Mouse (Mus musculus): ENCODE measurements around the gene Enoph1. TPM values are rescaled to one million over a fixed set of nuclear protein-coding genes. Genes with fewer than 3 reads are reported as not detected.

The Enoph1 gene
- total RNA-seq, 2 experiments from 2014 or later, result 51.9 to 55.3 TPM

DNA sequence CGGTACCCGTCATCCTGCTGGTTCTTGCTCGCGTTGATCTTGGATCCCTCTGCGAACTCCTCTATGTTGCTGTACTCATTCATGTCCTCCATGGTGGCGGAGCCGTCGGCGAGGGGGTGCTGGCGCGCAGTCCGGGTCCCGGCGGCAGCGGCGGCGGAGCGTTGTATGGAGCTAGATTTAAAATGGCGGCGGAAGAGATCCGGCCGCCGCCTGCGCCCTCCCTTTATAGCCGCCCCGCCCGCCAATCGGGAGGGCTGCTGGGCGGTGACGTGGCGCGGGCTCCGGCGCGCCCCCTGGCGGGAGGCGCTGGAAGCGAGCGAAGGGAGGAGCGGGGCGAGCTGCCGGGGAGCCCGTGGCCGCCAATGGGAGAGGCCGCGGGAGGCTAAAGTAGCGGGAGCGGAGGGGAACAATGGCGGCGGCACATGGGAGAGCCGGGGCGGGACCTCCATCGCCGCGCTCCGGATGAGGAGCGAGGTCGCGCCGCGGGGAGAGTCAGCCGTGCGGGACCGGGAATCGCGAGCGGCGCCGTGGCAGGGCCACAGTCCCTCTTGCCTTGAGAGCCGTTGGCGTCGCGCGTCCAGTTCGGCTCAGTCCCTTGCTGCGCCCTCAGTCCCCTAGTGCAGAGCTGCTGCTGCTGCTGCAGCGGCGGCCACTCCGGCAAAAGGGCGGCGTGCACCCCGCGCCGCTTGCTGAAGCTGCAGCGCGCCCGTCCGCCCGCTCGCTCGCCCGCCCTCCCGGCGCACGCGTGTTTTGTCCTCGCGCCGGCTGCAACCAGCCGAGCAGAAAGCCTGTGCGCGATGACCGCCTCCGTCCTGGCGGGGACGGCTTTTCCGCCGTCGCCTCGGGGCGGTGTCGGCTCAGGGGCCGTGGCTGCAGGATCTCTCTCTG lies 827 bp upstream of the Enoph1 start:
- DNase-seq (ENCODE audit: low spot score in 2 of 2), result peak; percentile 95 to 97

DNA sequence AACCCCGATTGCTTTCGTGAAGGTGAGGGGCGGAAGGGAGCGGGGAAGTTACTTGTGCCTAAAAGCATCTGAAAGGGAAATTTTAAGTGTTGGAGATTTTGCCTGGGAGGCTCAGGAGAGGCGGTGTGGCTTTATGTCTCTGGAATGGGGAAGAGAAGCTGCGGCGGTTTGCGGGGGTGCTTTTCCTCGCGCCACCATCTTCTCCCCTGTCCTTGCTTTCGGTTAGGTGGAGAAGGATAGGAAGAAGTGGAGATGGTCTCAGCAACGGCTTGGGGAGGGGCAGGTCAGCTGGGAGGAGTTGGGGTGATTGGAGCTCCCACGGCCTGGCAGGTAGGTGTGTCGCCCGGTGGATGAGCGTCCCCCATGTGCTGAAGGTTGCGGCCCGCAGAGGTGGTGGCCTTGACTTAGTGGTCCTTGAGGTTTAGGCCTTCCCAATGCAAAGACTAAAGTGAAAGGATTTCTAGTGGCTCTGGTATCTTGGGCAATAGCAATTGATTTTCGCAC lies 548 bp downstream of the Enoph1 start:
- peak; percentile 28 to 36 for DNase-seq (ENCODE audit: low spot score in 2 of 2)

DNA sequence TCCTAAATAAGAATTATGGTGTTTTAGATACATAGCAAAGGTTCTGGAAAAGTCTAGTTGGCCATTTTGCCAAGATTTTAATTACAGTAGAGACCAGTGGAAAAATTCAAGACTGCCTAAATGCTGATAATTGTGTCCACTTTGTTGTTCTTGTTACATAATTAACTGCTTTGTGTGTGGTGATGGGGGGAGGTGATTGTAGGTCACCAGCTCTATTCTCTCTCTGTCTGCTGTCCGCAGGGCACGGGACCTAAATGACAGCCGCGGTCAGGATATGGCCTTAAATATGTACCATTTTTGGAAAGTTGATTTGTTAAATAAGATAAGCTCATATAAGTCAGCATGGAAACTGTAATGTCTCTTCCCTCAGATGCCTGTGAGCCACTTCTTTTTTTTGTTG lies 1.5 kb downstream of the Enoph1 start:
- DNase-seq (ENCODE audit: low spot score in 2 of 2), result no peak

DNA sequence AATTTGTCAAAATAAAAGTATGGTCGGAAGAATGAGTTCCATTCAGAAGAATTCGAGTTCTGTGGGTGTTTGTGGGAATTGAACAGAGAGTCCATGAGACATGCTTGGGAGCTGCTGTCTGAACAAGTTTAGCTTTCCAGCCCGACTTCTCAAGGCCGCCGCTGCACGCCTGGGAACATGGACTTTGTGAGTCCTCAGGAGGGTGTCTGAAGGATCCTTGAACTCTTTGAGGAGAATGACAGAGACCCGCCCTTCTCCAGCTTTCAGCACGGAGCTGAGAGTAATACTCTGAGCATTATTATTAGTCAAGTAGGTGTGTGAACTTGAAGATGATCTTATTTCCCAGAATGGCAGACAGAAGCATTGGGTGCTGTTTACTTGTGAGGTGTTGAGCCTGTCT lies 2.7 kb downstream of the Enoph1 start:
- no peak for DNase-seq (ENCODE audit: low spot score in 2 of 2)

DNA sequence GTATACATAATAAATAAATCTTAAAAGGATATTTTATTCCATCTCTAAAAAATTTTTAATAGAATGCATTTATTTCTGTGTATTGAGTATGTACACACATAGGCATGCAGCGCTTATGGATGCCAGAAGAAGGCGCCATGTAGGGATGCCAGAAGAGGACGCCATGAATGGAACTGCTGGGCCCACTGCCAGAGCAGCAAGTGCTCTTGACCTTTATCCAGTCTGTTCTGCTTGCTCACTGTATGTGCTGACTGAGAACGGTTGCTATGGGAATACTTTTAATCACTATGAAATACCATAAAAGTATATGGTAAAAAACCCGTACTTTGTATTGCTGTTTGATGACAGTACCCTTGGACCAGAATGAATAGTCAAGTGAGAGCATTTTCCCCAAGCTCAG lies 3.6 kb downstream of the Enoph1 start:
- peak; percentile 30 to 58 for DNase-seq (ENCODE audit: low spot score in 2 of 2)

DNA sequence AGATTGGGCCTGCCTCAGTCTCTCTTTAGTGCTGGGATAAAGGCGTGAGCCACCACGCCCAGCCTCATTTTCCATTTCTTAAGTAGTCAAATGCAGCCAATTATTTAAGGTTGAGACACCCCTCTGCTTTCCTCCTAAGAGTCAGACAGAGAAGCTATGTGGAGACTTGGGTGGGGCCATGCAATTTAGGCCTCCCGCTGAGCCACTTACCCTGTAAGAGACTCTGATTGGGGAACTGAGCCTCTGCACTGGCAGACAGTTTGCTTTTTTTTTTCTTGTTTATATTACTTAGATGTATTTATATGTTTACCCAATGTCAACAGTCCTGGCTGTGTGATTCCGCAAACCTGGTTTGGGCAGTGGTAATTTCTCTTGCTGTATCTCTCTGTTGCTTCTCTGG lies 4.2 kb downstream of the Enoph1 start:
- no peak for DNase-seq (ENCODE audit: low spot score in 2 of 2)

DNA sequence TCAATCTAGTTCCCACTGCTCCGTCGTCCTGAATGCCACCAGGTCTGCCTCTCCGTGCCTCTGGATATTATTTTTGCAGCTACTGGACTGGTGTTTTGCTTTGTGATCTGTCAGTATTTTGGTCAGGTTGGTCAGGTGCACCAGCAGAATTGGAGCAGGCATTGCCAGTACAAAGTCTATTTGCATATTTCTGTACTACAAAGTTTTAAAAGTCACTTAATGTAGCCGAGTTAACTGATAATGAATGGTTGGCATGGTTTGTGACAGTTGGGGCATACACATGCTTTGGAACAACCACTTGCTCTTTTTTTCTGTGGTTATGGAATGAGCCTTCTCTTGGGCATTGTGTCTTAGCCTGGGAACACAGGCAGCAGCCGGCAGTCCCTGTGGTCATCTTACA lies 4.8 kb downstream of the Enoph1 start:
- no peak for DNase-seq (ENCODE audit: low spot score in 2 of 2)

DNA sequence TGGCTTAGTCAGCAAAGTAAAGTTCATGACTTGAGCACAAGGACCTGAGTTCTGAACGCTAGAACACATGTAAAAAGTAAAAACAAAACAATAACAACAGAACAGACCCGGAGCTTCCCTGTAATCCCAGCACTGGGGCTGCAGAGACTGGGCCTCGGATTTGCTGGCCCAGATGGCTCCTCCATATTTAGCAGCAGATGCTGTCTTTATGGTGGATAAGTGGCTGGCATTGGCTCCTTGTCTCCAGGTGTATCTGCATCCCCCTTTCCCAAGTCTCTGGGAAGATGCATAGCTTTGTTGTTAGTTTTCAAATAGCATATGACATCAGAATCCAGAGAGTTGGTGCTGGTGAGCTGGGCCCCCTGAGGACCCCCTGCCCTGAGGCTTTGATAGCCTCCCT lies 6.3 kb downstream of the Enoph1 start:
- no peak for DNase-seq (ENCODE audit: low spot score in 2 of 2)

DNA sequence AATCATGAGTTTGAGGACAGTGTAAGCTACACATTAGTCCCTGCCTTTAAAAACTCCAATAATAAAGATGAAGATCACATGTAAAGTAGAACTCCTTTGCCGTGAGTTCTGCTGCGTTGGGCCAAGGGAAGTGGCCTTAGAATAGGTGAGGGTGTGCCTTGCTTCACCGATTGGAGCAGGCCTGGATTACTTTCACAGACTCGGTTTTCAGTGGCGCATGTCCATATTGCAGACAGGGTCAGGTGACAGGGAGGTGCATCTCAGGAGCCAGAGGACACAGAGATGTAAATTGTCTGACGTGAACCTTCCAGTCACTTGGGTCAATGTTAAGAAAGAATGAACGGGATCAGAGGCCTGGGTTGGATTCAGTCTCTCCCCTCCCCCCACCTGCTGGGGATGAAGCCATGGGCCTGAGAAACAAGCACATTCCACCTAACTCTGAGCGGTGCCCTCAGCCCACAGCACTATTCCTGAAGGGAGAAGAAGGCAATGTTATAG lies 7.4 kb downstream of the Enoph1 start:
- DNase-seq (ENCODE audit: low spot score in 2 of 2), result no peak

DNA sequence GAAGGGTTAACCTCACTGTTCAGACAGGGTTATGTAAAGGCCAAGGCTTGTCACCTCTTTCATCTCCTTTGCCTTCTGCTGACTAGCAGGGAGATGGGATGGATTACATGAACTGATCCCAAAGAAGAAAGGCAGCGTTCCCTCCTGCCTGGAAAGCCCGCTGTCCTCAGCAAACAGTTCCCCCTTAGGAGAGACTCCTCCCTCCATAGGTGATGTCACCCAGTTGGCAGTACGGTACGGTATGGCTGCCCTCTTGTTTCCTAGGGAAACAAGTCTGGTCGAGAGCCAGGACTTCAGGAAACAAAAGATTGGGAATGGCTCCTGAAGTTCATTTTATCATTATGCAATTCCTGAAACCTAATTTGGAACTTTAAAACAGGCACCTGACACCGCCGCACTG lies 8.1 kb downstream of the Enoph1 start:
- DNase-seq (ENCODE audit: low spot score in 2 of 2), result no peak

DNA sequence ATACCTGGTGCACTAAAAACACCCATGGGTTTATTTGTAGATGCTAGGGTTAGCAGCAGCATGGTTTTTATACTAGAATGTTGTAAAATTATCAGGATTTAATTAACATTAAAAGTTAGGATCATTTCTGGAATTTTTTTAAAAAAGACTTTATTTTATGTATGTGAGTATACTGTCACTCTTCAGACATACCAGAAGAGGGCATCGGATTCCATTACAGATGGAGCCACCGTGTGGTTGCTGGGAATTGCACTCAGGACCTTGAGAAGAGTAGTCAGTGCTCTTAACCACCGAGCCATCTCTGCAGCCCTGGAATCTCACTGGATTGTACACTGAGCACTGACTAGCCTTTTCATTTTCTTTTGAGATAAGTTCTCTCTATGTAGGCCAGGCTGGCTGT lies 10.1 kb downstream of the Enoph1 start:
- DNase-seq (ENCODE audit: low spot score in 2 of 2), result no peak

DNA sequence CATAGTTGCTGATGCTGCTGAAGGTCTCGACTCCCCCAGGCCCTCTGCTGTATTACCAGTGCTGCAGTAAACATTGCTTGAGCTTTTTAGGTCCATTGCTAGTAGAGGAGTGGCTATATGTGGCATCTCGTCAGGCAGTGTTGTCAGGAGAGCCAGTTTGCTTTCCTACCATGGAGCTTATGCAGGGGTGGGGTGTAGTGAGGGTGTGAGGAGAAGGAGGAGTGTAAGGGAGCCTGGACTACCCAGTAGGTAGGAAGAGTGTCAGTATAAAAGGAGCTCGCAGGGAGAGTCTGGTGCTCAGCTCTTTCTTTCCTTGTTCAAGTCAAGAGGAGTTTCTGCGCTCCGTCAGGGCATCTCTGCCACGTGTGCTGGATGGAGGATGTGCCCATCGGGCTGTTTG lies 12.9 kb downstream of the Enoph1 start:
- no peak for DNase-seq (ENCODE audit: low spot score in 2 of 2)

DNA sequence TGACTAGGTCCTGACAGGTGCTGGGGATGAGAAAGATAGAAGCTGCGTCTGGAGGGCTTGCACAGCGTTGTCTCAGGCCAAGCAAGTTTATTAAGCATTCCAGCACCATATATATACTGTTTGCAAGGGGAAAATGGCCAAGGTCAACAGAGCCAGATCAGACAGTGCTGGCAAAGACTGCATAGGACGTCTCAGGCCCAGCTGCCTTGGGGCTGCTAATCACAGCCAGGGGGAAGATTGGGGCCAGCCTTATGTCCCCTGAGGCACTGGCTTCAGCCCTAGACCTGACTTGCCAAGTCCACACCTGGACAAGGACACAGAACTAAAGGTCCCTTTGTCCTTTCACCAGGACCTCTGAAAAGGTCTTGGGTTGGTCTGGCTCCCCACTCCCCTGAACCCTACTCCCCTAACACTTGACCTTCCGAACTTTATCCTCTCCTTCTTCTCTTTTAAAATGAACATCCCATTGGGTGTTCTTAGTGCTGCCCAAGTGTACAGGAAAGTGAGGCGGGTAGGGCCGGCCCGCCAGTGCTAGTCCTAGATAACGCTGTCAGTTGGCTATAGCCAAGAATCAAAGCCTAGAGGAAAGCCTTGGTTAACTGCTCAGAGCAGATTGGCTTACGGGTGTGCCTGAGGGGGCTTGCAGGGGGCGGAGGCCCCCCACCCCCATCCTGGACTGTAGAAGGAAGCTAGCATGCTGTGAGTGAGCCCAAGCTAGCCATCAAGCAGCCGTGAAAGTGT lies 15.2 kb downstream of the Enoph1 start:
- no peak for DNase-seq (ENCODE audit: low spot score in 2 of 2)

DNA sequence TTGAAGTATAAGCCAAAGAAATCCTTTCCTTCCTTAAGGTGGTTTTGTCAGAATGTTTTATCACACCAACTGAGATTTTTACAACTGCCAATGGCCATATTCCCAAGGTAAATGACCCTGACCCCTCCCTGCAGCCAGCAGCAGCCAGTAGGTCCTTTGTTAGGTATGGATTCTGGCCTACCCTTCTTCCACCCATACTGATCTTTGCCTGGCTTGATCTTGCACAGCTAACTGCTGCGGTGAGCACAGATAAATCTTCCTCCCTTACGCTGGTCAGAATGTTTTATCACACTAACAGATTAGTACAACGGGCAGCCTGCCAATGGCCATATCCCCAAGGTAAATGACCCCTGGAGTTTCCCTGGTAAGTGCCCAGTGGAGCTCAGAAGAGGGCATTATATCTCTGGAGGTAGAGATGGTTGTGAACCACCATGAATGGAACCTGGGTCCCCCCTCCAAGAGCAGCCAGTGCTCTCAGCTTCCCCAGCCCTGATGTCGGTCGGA lies 16.1 kb downstream of the Enoph1 start:
- DNase-seq (ENCODE audit: low spot score in 2 of 2), result no peak

DNA sequence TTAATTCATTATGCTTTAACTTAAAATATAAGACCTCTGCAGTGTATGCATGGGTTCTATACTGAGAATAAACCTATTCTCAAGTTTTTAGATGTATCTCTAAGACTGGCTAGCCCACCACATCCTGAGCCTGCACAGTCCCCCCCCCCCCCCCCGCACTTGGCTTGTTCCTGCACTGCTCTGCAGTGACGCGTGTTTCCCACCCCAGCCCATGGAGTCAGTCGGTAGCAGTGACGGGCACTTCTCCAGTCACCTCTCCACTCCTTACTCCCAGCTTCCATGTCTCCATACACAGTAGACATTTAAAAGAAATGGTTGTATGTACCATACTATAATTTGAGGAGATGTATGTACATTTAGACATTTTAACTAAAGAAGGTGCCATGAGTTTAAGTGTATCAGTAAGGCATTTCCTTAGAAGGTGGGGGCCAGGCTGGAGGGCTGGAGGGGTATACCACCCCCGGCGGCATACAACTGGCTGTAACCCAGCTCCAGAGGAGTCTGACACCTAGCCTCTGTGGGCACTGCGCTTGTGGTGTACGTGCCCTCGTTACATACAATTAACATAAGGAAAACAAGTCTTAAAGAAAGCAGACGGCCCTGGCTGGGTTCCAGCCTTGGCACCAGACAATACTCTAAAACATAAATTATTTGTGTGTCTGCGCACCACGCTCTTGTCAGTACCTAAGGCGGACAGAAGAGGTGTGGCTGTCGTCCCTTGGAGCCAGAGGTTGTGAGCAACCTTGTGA lies 17.9 kb downstream of the Enoph1 start:
- DNase-seq (ENCODE audit: low spot score in 2 of 2), result no peak

DNA sequence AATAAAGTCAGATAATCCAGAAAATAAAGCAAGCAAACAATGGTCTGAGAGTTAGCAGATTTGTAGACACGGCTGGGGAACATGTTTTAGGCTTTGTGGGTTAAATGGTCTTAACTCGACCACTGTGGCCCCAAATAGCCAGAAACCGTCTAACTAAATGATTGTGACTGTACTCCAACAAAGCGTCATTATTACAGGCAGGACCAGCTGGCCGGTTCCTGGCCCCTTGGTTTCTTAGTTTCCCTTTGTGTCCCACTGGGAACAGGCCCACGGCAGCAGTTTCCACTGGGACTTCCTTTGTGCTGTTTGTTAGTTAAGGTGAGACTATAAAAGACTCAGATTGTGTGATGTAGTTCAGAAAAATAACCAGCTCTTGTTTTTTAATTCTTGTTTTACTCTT lies 18.9 kb downstream of the Enoph1 start:
- no peak for DNase-seq (ENCODE audit: low spot score in 2 of 2)

DNA sequence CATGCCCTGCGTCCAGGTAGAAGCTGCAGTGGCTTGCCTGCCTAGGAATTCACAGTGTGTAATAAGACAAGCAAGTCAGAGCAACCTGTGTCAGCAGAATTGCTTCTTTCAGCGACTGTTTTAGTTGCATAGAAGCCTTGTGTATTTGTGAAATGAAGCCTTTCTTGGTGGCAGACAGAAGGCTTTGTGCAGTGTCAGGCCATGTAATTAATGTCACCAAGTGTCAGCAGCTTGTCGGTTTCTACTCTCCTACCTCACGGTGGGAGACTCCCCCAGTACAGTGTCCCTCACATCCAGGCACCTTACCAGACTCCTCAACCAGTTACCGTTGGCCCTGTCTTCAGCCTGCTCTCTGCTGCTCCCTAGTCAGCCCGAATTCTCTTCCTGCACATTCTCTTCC lies 19.5 kb downstream of the Enoph1 start:
- DNase-seq (ENCODE audit: low spot score in 2 of 2), result no peak

DNA sequence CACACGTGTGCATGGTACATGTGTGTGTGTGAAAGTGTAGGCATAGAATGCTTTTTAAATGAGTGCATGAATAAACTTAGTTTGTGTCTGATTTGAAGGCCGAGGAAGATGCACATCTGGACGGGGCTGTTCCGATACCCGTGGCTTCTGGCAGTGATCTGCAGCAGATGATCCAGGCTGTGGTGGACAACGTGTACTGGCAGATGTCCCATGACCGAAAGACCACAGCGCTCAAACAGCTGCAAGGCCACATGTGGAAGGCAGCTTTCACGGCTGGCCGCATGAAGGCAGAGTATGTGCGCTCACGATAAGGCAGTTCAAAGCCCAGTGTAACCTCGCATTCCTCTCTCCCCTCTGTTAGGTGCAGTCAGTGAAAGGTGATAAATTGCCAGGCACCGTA lies 21.1 kb downstream of the Enoph1 start:
- no peak for DNase-seq (ENCODE audit: low spot score in 2 of 2)

DNA sequence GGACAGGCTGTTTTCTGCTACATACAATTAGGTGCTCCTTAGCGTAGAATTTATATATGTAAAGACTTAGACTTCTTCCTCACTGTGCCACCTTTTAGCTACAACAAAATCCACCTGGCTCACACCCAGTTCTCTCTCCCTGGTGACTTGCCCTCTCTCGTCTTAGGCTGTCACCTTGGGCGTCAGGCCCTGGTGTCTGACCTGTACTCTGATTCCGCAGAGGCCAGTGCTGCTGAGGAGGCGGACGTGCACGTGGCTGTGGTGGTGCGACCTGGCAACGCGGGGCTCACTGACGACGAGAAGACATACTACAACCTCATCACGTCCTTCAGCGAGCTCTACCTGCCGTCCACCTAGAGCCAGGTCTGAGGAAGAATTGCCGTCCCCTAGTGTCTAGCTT lies 27.8 kb downstream of the Enoph1 start:
- DNase-seq (ENCODE audit: low spot score in 2 of 2), result no peak

DNA sequence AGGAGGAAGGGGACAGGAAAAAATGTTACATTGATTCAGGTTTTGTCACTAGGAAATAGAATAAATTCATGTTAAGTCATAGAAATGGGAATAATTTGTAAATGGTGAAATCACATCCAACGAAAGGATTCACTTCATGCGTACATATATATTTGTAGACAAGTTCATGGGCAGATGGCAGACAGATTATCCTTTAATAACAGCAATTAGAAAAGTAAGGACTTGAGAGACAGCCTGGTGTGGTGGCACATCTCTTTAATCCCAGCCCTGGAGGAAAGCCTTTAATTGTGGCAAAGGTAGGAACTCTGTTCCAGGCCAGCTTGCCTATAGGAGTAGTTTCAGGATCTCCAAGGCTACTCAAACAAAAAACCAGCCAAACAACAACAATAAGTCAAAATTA lies 29.7 kb downstream of the Enoph1 start:
- DNase-seq (ENCODE audit: low spot score in 2 of 2), result no peak

DNA sequence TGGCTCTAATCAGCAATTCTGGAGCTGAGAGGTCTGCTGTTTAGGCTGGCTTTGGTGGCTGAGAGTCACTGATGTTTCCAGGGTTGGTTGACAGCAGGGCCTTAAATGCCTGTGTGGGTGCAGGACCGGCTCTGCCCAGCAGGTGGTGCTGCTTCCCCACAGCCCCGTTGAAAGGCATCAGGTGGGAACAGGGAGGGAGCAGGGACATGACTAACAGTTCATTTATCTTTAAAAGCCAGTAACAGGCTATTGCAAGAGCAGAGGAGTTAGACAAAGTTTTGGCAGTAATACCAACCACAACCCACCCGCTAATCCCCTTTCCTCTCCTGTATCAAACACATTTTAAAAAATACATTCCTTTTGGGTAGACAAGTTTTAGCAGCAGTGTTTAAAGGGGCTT lies 30.5 kb downstream of the Enoph1 start:
- DNase-seq (ENCODE audit: low spot score in 2 of 2), result peak; percentile 82 to 94

Measured in layer of hippocampus, adult 18-20 months (tissue).